Mouse (Mus musculus): ENCODE data around the gene Mex3a.

DNA sequence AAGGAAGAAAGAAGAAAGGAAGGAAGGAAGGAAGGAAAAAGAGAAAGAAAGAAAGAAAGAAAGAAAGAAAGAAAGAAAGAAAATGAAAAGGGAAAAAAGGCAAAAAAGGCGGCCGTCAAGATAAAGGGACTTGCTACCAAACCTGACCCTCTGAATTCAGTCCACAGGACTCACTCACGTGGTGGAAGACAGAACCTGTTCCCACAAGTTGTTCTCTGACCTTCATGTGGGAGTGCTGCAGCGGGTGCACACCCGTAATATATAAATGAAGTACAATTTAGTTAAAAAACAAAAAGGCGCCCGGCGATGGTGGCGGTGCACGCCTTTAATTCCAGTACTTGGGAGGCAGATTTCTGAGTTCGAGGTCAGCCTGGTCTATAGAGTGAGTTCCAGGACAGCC lies 3.5 kb upstream of the Mex3a start:
- no peak for TF ChIP-seq CTCF (IDR thresholded peaks at IDR 0.05; ENCODE audit: borderline replicate concordance, insufficient read depth, low read depth, low read length)
- no peak for TF ChIP-seq POLR2A (IDR thresholded peaks at IDR 0.05; ENCODE audit: borderline replicate concordance, insufficient read depth, low read length)

Data from cerebellum, adult 2 months (tissue).